In genomic region chr17:34604511-34605237, GRCm38 (mm10) we compare ENCODE assay signal across 8 mouse cellular contexts. TPM values are rescaled to one million over a fixed set of nuclear protein-coding genes. Genes with fewer than 3 reads are reported as not detected.
DNase-seq lines count a peak whose midpoint lies in the region.

No protein-coding gene starts in this region.

- peak overlapping the region; percentile 70 for H3K4me3 ChIP-seq in forebrain, embryonic 10.5 days

- 17% methylated on average over 24 of the region's 24 CpGs for WGBS in forebrain, embryonic 10.5 days

- no peaks in the 10 kb centered on the region for H3K27me3 ChIP-seq in forebrain, embryonic 10.5 days (ENCODE audit: poor library complexity, severe bottlenecking)

- H3K9me3 ChIP-seq in forebrain, embryonic 10.5 days = no peaks in the 10 kb centered on the region

- peaks cover 57% of the 10 kb centered on the region for H3K4me1 ChIP-seq in forebrain, embryonic 10.5 days

- peak; percentile 59 for DNase-seq in urinary bladder, postnatal 14 days (ENCODE audit: low spot score)
- no peak for DNase-seq in urinary bladder, postnatal 4 days (ENCODE audit: low spot score in 2 of 2)
- DNase-seq in forebrain, embryonic 10.5 days (ENCODE audit: extremely low spot score, low spot score) = no peak
- peak; percentile 94 for DNase-seq in kidney, adult 9 months
- DNase-seq in lung, postnatal 14 days = peak; percentile 66
- DNase-seq in yolk sac, embryonic 10.5 days (ENCODE audit: low spot score) = peak; percentile 46
- DNase-seq in thymus, adult 18-20 months = no peak
- no peak for DNase-seq in ovary, adult 18-20 months (ENCODE audit: low spot score)

- peak overlapping the region; percentile 93 for H3K27ac ChIP-seq in forebrain, embryonic 10.5 days

- peaks cover 41% of the 10 kb centered on the region for H3K36me3 ChIP-seq in forebrain, embryonic 10.5 days (replicated peaks)

RNA-seq across cellular contexts. Expression of gene Agpat1, which starts 0.6 kb away (rescaled TPM):
- 60.8 and 62.7 TPM in 2 replicates for polyA plus RNA-seq in forebrain, embryonic 10.5 days (2016; fragmentation: Nextera tagmentation; extraction: Ambion mirVana)

RNA-seq across cellular contexts. Expression of gene Rnf5, which starts 1.2 kb away (rescaled TPM):
- 185 and 186 TPM in 2 replicates for polyA plus RNA-seq in forebrain, embryonic 10.5 days (2016; fragmentation: Nextera tagmentation; extraction: Ambion mirVana)

RNA-seq across cellular contexts. Expression of gene Ager, which starts 7.0 kb away (rescaled TPM):
- polyA plus RNA-seq in forebrain, embryonic 10.5 days (2016; fragmentation: Nextera tagmentation; extraction: Ambion mirVana) = 2.3 TPM in 2 replicates

RNA-seq across cellular contexts. Expression of gene Egfl8, which starts 11.1 kb away (rescaled TPM):
- 1.6 and 3.1 TPM in 2 replicates for polyA plus RNA-seq in forebrain, embryonic 10.5 days (2016; fragmentation: Nextera tagmentation; extraction: Ambion mirVana)

RNA-seq across cellular contexts. Expression of gene Pbx2, which starts 13.6 kb away (rescaled TPM):
- 15.6 and 15.7 TPM in 2 replicates for polyA plus RNA-seq in forebrain, embryonic 10.5 days (2016; fragmentation: Nextera tagmentation; extraction: Ambion mirVana)

Comparison
In these comparisons a context has a peak if more than half of its experiments do, and no peak if none do; other contexts are left out.
1. DNase-seq: peak in urinary bladder, postnatal 14 days (single experiment), kidney, adult 9 months (single experiment), lung, postnatal 14 days (single experiment) and yolk sac, embryonic 10.5 days (single experiment); none in urinary bladder, postnatal 4 days (0 of 2), forebrain, embryonic 10.5 days (single experiment), thymus, adult 18-20 months (0 of 2) and ovary, adult 18-20 months (single experiment).